Mouse (Mus musculus) hematopoietic stem cell, adult 5-6 weeks (primary cell): ENCODE results near the gene Macc1. TPM values are rescaled to one million over a fixed set of nuclear protein-coding genes. Genes with fewer than 3 reads are reported as not detected.

Experiments
- ATAC-seq, 2 experiments: fragments of 125-278 bp in 1 of 2; replicated peaks in 1 of 2; 2 replicates each; pipeline ENCODE4 v1.8.0; 2016 to 2017; ENCODE audit warnings: inconsistent platforms in 2 of 2, mild to moderate bottlenecking in 2 of 2, moderate number of reproducible peaks in 2 of 2, low read depth in 1 of 2, moderate TSS enrichment in 1 of 2; ENCODE audit not compliant: low FRiP score in 2 of 2, poor library complexity in 2 of 2, severe bottlenecking in 2 of 2, insufficient read depth in 1 of 2, low TSS enrichment in 1 of 2
- total RNA-seq: library from RNA; stranded (forward); fragments of 172-1452, 232-1000 nt; gene quantifications from 2 replicates; pipeline ENCODE4 v1.2.3, GENCODE M21; 2017

The Macc1 gene
- total RNA-seq, 1 experiment from 2014 or later, result not detected

DNA sequence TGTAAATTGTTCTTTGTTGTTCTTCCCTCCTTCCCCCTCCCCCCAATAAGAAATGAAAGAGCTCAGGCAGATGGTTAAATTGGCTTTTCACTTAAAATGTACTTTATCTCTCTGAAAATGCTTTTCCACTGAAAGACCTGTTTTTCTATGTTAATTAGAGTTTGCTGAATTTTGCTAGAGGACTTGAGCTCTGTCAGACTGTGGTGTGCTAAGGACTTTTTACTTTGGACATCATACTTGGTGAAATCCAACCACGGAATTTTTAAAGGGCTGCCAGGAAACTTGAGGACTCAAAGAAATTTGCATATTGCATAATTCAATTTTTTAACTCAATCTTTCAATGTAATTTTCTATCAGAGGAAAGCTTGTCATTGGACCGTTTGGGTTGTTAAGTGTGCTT is 126.7 kb downstream of the Macc1 start:
- no peak for ATAC-seq

DNA sequence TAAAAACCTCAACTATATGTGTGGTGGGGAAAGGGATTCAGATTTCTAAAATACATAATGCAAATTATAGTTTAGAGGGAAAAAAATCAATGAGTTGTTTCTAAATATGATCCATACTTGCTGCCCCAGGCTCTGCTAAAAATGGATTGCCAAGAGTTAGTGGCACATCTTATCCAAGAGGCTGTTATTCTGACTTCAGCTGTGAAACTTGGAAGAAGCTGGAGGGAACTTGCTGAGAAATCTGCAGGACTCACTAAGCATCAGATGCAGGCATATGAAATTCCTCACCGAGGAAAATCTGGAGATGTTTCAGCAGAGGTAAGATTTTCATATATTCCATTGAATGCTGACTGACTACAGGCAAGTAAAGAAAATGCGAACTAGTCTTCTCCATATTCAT is 136.0 kb downstream of the Macc1 start:
- ATAC-seq, result no peak

- no peak for ATAC-seq
Measured at GRCm38 (mm10) chr12:119451232-119451631, 137.2 kb downstream of the Macc1 start.

DNA sequence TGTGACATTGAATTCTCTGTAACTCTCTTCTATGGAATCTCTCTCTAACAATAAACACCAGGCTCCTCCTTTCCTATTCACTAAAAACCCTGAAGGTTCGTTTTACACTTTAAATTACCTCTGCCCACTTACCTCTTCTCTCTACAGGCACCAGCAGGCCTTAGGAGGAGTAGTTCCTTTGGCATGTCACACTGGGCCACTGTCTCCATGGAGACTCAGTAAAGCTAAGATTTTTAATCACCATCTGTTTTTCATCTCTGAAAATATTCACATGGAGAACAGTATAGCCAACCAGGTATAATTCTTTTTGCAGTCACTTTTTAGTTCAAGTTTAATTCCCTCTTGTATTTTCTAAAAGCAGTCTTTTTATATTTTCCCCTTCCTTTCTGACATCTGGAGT is 140.0 kb downstream of the Macc1 start:
- no peak for ATAC-seq

DNA sequence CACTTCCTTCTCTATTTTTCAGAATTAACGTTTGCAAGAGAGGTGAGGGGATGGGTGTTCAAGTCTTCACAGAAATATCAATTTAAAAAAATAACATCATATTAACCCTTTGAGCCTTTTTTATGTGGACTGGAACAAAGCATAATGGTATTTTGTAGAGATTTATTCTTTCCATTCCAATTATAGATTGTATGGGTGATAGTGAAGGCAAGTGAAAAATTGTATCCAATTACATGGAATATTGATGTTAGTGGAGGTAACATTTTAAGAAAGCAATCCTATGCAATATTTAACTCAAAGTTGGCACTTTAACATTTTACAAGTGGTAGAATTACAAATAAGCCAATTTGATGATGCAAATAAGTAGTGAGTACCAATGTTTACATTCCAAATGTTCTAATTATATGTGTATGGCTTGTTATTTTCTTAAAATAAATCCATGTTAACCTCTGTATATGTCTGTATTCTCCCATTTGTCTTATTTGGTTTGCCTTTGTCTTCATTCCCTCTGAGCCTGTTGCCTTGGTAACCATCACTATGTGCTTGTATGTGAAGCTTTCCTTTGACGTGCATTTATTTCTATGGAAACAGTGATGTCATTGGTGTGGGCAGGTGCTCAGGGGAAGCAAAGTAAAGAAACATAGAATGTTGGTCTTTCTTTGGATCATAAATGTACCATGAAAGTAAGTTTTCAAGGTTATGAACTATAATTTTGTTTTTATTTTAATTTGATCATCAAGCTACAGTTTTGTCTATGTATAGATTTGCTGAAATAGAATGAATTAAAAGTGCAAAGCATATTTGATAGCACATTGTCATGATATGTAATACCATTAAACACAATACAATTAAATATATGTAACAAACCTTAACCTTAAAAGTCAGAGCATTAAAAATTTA is 150.2 kb downstream of the Macc1 start:
- no peak for ATAC-seq

GRCm38 (mm10) chr12:119464940-119465245 is 150.8 kb downstream of the Macc1 start:
- ATAC-seq, result no peak

DNA sequence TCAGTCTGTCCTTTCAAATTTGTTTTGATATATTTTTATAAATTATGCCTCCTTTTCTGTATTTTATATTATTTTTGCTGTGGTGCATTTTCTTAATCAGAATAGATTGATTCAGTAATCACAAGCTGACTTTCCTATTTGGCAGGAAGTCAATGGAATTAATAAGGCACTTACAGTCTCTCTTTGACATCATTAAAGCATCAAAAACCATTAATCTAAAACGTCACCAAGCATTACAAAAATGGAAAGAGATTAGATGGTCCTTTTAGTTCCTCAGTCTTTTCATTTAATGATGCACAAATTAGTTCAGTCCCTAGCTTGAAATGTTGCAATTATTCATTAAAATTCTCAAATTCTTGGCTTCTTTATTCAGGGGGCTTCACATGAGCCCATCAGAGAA is 153.6 kb downstream of the Macc1 start:
- no peak for ATAC-seq

DNA sequence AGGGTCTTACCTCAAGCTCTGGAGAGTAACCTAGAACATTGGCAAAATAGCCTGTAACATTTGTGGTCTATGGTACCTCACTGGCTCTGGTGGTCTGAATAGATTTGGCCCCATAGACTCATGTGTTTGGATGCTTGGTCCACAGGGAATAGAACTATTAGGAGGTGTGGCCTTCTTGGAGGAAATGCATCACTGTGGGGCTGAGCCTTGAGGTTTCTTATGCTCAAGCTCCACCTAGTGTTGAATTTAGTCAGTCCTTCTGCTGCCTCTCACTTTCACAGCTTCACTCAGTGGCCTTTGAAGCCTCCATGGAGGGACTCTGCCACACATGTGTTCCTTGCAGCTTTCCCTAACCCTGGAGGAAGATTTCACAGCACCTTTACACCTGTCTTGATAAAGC is 156.2 kb downstream of the Macc1 start:
- ATAC-seq, result peak; percentile 74 to 75

- peak in 1 of 2 experiments; percentile 32; a peak in 1 of 4 replicates for ATAC-seq
Measured at GRCm38 (mm10) chr12:119483296-119483695, 169.2 kb downstream of the Macc1 start.

GRCm38 (mm10) chr12:119483922-119484631 is 170.0 kb downstream of the Macc1 start:
- peak; percentile 48 to 56; a peak in 3 of 4 replicates for ATAC-seq

DNA sequence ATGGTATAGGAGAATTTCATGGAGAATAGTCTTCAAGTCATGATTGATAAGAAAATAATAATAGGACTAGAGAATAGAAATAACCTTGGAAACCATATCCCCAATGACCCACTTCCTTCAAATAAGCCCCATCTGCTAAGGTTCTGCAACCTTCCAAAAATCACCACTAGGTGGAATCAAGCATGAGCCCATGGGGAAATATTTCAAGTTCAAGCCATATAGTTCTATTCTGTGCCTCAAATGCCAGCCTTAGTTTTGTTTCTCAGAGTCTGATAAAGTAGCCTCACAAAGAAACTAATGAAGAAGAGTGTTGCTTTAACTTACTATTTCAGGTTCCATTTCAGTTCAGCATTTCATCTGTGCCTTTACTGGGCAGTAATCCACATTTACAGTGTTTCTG is 197.1 kb downstream of the Macc1 start:
- ATAC-seq, result no peak

Other genes starting within 250 kb of the Macc1 start
- not detected in 2 replicates for gene Itgb8, start 75.5 kb upstream of the Macc1 start, total RNA-seq